Mouse (Mus musculus) megakaryocyte-erythroid progenitor cell, adult 5-6 weeks (primary cell): Measurements from ENCODE around the gene Ccdc154. TPM values are rescaled to one million over a fixed set of nuclear protein-coding genes. Genes with fewer than 3 reads are reported as not detected.
A peak's percentile ranks its signal among the peaks of the same experiment; 100 is the strongest.

Experiments
- ATAC-seq: replicated peaks from 2 replicates; pipeline ENCODE4 v1.8.0; 2016; ENCODE audit warnings: mild to moderate bottlenecking, inconsistent platforms; ENCODE audit not compliant: severe bottlenecking, poor library complexity, low FRiP score, low TSS enrichment
- total RNA-seq, 2 experiments: library from RNA; stranded (forward) in 1 of 2; stranded (reverse) in 1 of 2; fragments of 200-1000, 215-1000 nt in 1 of 2; fragments of >200 nt in 1 of 2; fragmentation: Nextera tagmentation in 1 of 2; gene quantifications; 2 replicates each; pipeline ENCODE4 v1.2.3; 2014 to 2017

Ccdc154 gene
- total RNA-seq, 2 experiments from 2014 or later: 0.33 TPM; not detected in 1

- no peak for ATAC-seq
Measured at GRCm38 (mm10) chr17:25175411-25175810, 13.2 kb downstream of the Ccdc154 start, which contains the start of gene Gm38655. Gm38655 (minus strand) TSS chr17:25175471.

GRCm38 (mm10) chr17:25183232-25183631, 21.0 kb downstream of the Ccdc154 start:
- ATAC-seq: no peak

- peak; percentile 87 for ATAC-seq
Measured at GRCm38 (mm10) chr17:25184129-25184691, 21.9 kb downstream of the Ccdc154 start, which contains the start of gene BC003965. BC003965 (plus strand) TSS chr17:25184554.

- peak; percentile 10 for ATAC-seq
Measured at GRCm38 (mm10) chr17:25184961-25185360, 22.7 kb downstream of the Ccdc154 start.

- no peak for ATAC-seq
Measured at GRCm38 (mm10) chr17:25187784-25188149, 25.5 kb downstream of the Ccdc154 start.

- no peak for ATAC-seq
Measured at GRCm38 (mm10) chr17:25188150-25189031, 26.1 kb downstream of the Ccdc154 start, which contains the start of gene Unkl. Unkl (plus strand) TSS chr17:25188397.

GRCm38 (mm10) chr17:25189091-25189490, 26.8 kb downstream of the Ccdc154 start:
- no peak for ATAC-seq

GRCm38 (mm10) chr17:25202401-25202800, 40.1 kb downstream of the Ccdc154 start:
- no peak for ATAC-seq

GRCm38 (mm10) chr17:25210006-25210405, 47.7 kb downstream of the Ccdc154 start:
- ATAC-seq: no peak

GRCm38 (mm10) chr17:25210680-25211466, 48.6 kb downstream of the Ccdc154 start:
- ATAC-seq: no peak

- no peak for ATAC-seq
Measured at GRCm38 (mm10) chr17:25211705-25212104, 49.4 kb downstream of the Ccdc154 start.

GRCm38 (mm10) chr17:25215431-25215830, 53.2 kb downstream of the Ccdc154 start:
- ATAC-seq: no peak

- no peak for ATAC-seq
Measured at GRCm38 (mm10) chr17:25218967-25219366, 56.7 kb downstream of the Ccdc154 start.

- ATAC-seq: no peak
Measured at GRCm38 (mm10) chr17:25219492-25220295, 57.4 kb downstream of the Ccdc154 start.

- ATAC-seq: no peak
Measured at GRCm38 (mm10) chr17:25220746-25221145, 58.5 kb downstream of the Ccdc154 start.
